Mouse (Mus musculus) G1E (cell line): Measurements from ENCODE around the gene Gm21954. TPM values are rescaled to one million over a fixed set of nuclear protein-coding genes. Genes with fewer than 3 reads are reported as not detected.

ENCODE experiments used
- ATAC-seq: 2 replicates; pipeline ENCODE4 v1.8.0; 2016; ENCODE audit warnings: mild to moderate bottlenecking; ENCODE audit not compliant: insufficient number of reproducible peaks, poor library complexity, low FRiP score, severe bottlenecking; ENCODE audit errors: extremely low read depth
- DNase-seq: peaks from one replicate; pipeline ENCODE4 v3.0.0; 2012; ENCODE audit warnings: low spot score
- H3K27me3 ChIP-seq: 2 replicates; pipeline ENCODE4 v1.6.1; 2012; ENCODE audit warnings: mild to moderate bottlenecking, low read length, inconsistent platforms; ENCODE audit not compliant: insufficient read depth
- H3K36me3 ChIP-seq: replicated peaks from 2 replicates; pipeline ENCODE3; 2012; ENCODE audit warnings: mild to moderate bottlenecking, inconsistent platforms
- H3K4me1 ChIP-seq: 2 replicates; pipeline ENCODE4 v1.6.1; 2012; ENCODE audit warnings: low read depth, low read length, inconsistent platforms, mixed read lengths; ENCODE audit not compliant: insufficient read depth
- H3K4me3 ChIP-seq: 2 replicates; pipeline ENCODE4 v1.5.1; 2012; ENCODE audit warnings: low read depth, mild to moderate bottlenecking, inconsistent platforms, low read length, moderate library complexity, mixed read lengths
- H3K9me3 ChIP-seq: replicated peaks from 2 replicates; pipeline ENCODE4 v1.6.1; 2012; ENCODE audit warnings: inconsistent platforms
- CTCF ChIP-seq: IDR thresholded peaks from 2 replicates; pipeline ENCODE4 v1.5.1; 2012; ENCODE audit warnings: low read depth, low read length, inconsistent platforms, mixed read lengths
- GATA1 ChIP-seq: IDR thresholded peaks from 2 replicates; pipeline ENCODE4 v1.6.1; 2012; ENCODE audit warnings: borderline replicate concordance, low read length, inconsistent platforms, mixed read lengths
- GATA2 ChIP-seq: IDR thresholded peaks from 2 replicates; pipeline ENCODE4 v1.6.1; 2012; ENCODE audit warnings: low read depth, low read length, inconsistent platforms, borderline replicate concordance
- POLR2AphosphoS5 ChIP-seq: IDR thresholded peaks from 2 replicates; pipeline ENCODE4 v1.6.1; 2012; ENCODE audit warnings: low read depth, low read length, inconsistent platforms; ENCODE audit not compliant: insufficient replicate concordance
- TAL1 ChIP-seq: conservative IDR thresholded peaks from 2 replicates; pipeline ENCODE4 v1.6.1; 2012; ENCODE audit warnings: low read depth, low read length, inconsistent platforms, mixed read lengths
- polyA plus RNA-seq: library from polyadenylated mRNA; stranded (reverse); fragments of >175 nt; gene quantifications from 2 replicates; pipeline ENCODE4 v1.2.3, GENCODE M21; 2012
- total RNA-seq, 2 experiments: library from RNA; stranded (forward) in 1 of 2; stranded (reverse) in 1 of 2; fragments of 200-1000 nt in 1 of 2; fragments of >200 nt in 1 of 2; fragmentation: Nextera tagmentation in 1 of 2; gene quantifications; 2 replicates each; pipeline ENCODE4 v1.2.3; 2014 to 2017

Gene Gm21954
- total and polyA plus RNA-seq, 3 experiments: not detected

DNA sequence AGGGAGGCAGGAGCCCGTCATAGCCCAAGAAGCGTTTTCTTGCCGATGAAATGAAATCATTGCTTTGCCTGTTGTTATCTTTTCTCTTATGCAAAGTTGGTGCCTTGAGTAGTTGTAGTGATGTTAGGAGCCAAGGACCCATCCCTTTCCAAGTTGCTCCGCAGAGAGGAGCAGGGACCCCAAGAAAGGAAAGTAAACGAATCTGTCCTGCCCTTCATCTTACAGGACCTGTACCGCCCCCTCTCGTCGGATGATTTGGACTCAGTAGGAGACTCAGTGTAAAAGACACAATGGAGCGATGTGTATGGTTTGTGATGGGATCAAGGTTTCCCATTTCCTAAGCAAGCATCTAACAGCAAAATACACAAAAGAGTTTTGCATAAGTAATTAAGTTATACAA lies 5.7 kb downstream of the Gm21954 start:
- Histone ChIP-seq H3K9me3 (peaks cover 15% of the 10 kb centered on the region), H3K27me3 (no peaks in the 10 kb centered on the region), H3K4me1 (no peaks in the 10 kb centered on the region), H3K36me3 (no peaks in the 10 kb centered on the region), H3K4me3 (no peak overlapping the region)
- DNase-seq (no peak), ATAC-seq (no peak)
- no peak for TF ChIP-seq GATA2

DNA sequence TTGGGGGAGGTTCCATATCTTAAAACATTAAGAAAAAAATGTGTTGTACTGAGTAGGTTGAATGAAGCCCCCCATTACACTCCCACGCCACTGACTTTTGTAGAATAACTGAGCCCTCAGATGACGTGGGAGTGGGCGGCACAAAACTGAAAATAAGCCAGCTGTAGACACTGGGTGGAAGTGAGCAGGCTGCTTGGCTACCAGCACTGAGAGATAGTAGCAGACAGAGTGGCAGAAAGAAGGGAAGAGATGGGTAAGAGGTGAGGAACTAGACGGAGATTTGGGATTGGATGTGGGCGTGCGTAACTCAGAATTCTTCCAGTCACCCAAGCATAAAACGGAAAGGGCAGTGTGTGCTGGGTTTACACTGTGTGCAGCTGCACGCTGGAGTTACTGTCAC lies 6.2 kb downstream of the Gm21954 start:
- DNase-seq: no peak
- no peak for ATAC-seq
- no peaks in the 10 kb centered on the region for H3K4me1 ChIP-seq
- TF ChIP-seq CTCF (no peak), POLR2AphosphoS5 (no peak), TAL1 (no peak), GATA2 (no peak), GATA1 (no peak)
- peaks cover 15% of the 10 kb centered on the region for H3K9me3 ChIP-seq
- H3K27me3 ChIP-seq: no peaks in the 10 kb centered on the region
- H3K4me3 ChIP-seq: no peak overlapping the region
- H3K36me3 ChIP-seq: no peaks in the 10 kb centered on the region

DNA sequence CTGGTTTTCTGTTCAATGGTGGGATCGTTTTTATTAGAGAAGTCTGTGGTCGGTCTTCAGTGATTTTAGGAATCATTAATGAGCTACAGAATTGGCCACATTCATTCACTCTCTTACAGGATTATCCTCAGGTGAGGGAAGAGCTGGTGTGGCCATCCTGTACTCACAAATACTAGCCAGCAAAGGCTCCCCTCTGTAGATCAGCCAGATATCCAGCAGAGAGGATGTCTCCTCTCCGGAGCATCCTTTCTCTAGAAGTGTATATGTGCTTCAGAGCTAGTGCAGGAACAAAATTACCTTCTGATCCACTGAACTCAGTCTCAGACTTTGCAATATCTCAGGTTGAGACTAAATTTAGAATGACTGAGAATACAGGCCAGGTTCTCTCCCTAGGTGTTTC lies 7.8 kb downstream of the Gm21954 start:
- ATAC-seq (no peak), DNase-seq (no peak)
- no peak for TF ChIP-seq GATA1
- TF ChIP-seq GATA2: no peak
- Histone ChIP-seq H3K27me3 (no peaks in the 10 kb centered on the region), H3K4me3 (no peak overlapping the region), H3K9me3 (peaks cover 20% of the 10 kb centered on the region), H3K4me1 (no peaks in the 10 kb centered on the region), H3K36me3 (no peaks in the 10 kb centered on the region)

DNA sequence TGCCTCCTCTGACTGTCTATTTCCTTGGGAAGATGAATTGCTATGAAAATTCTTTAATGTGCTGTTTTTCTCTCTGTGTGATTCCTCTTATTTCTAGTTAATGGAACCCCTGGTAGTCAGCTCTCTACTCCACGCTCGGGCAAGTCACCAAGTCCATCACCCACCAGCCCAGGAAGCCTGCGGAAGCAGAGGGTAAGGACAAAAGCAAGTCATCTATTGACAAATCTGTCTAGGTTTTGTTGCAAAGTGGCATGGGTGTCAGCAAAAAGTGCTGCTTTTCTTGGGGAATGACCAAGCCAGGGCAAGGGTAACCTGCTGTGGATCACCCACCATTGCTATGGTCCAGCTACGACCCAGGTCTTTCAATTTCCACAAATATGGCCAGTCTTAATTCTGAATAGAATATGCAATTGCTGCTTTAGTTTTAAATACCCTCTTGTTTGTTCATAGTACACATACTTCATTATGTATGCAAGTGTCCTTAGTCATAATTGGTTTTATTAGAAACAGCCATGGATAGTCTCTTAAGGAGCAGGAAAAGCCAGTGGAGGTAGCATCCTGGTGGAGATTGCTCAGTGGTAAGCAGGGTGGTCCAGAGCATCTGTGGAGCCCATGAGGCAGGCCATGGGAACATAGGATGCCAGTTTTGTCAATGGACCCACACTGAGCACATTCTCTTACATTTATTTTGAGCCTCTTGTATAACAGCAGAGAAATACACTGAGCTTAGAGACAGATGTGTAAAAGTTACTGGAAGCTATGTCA lies 8.9 kb downstream of the Gm21954 start:
- H3K4me1 ChIP-seq: no peaks in the 10 kb centered on the region
- peaks cover 21% of the 10 kb centered on the region for H3K9me3 ChIP-seq
- no peak overlapping the region for H3K4me3 ChIP-seq
- no peak for ATAC-seq
- TF ChIP-seq TAL1 (no peak), GATA2 (no peak), CTCF (no peak), GATA1 (no peak), POLR2AphosphoS5 (no peak)
- no peak for DNase-seq
- H3K27me3 ChIP-seq: no peaks in the 10 kb centered on the region
- no peaks in the 10 kb centered on the region for H3K36me3 ChIP-seq

DNA sequence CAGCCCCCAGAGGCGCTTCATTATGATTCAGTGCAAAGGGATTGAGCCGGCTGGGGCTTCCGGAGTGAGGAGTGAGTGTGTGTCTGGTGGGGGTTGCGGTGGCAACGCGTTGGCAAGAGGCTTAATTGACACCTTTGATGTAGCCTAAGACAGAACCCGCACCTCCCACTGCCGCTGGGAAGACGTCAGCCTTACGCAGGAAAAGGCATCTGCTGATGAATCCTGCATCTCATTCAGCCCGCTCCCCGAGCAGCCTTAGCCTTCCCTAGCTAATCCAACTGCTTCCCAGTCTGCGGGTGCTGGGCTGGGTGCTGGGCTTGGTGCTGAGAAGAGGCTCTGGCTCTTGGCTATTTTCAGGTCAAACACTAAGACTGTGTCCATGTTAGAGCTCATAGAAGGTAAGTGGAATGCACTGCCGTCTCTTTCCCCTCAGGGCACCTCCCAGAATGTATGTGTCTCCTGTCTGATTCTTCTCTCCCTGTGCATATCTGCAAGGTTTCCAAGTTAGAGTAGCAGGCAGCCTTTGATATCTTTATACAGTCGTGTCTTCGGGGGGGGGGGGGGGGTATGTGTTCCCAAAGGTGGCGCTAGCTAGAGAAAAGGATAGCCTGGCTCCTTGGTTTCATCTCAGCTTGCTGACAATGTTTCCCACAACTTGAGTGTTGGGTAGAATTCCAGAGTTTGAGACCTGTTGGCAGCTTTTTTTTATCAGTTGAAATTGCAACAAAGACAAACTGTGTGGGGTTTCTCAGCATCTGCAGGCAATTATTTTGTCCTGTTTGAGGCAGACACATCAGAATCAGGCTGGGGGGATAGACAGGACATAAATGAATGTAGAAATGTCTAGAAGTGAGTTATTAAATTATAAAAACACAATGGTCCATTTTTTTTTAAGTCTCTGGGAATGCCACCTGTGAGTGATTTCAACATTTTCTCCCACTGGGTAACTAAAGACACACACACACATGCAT lies 10.0 kb downstream of the Gm21954 start:
- no peaks in the 10 kb centered on the region for H3K4me1 ChIP-seq
- no peak overlapping the region for H3K4me3 ChIP-seq
- peaks cover 22% of the 10 kb centered on the region for H3K9me3 ChIP-seq
- no peak for TF ChIP-seq GATA2
- no peak for TF ChIP-seq GATA1
- TF ChIP-seq POLR2AphosphoS5: no peak
- no peak for TF ChIP-seq CTCF
- H3K27me3 ChIP-seq: no peaks in the 10 kb centered on the region
- H3K36me3 ChIP-seq: no peaks in the 10 kb centered on the region
- no peak for DNase-seq
- ATAC-seq: no peak

DNA sequence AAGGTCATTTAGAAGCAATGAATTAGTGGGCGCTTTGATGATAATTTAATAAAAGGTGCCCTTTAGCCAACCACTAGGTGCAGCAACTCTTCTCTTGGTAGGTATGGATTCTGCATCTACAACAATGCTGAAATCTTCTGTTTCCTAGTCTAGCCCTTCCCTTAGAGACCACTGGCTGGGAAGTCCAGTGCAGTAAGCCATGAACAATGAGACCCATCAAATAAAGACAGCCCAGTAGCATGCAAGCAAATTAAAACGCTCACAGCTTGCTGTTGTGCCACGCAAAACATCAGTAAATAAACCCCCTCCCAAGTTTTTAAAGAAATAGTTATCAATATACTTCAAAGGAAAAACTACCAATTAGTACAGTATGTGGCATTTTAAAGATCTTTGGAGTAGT lies 10.9 kb downstream of the Gm21954 start:
- H3K4me1 ChIP-seq: no peaks in the 10 kb centered on the region
- H3K27me3 ChIP-seq: no peaks in the 10 kb centered on the region
- no peaks in the 10 kb centered on the region for H3K36me3 ChIP-seq
- H3K9me3 ChIP-seq: peaks cover 29% of the 10 kb centered on the region
- TF ChIP-seq POLR2AphosphoS5 (no peak), GATA2 (no peak), TAL1 (no peak), GATA1 (no peak), CTCF (no peak)
- DNase-seq (no peak), ATAC-seq (no peak)
- no peak overlapping the region for H3K4me3 ChIP-seq
